Mouse (Mus musculus): ENCODE data around the gene Fam161b.

DNA sequence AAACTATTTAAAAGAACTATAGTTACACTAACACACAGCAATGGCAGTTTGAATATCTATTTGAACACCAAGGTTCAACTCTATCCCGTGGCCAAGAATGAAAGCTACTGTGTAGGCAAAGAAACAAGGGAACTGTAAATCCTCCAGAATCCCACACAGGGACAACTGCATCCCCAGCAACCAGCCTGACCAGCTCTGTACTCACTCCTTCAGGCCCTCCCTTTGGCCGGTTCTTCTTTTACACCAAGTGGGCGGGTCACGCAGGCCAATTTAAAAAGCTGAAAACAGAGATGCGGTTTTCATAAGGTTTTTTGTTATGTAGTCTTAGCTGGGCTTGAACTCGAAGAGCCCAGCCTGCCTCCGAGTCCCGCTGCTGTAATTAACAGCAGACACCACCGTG, 37.5 kb upstream of the Fam161b start:
- TF ChIP-seq POLR2A (IDR thresholded peaks at IDR 0.05; ENCODE audit: control insufficient read depth, low read depth, low read length): no peak
- TF ChIP-seq CTCF (IDR thresholded peaks at IDR 0.05; ENCODE audit: control insufficient read depth, insufficient read depth, insufficient replicate concordance, low read depth, low read length): no peak
